Mouse (Mus musculus) stomach, embryonic 14.5 days (tissue): ENCODE data around the gene Mrps9. TPM values are rescaled to one million over a fixed set of nuclear protein-coding genes. Genes with fewer than 3 reads are reported as not detected.

Source experiments
- ATAC-seq: fragments of 200-750 bp; cut with Nextera tagmentation; 2 replicates; pipeline ENCODE4 v1.8.0; 2017; ENCODE audit warnings: low read depth, moderate TSS enrichment; ENCODE audit not compliant: insufficient number of reproducible peaks, insufficient read depth, low FRiP score
- H3K27ac ChIP-seq: fragments of 300-500 bp; sonication (generic); 2 replicates; pipeline ENCODE4 v1.5.1; 2014; ENCODE audit warnings: mild to moderate bottlenecking, low read length, moderate library complexity, mixed read lengths
- H3K27me3 ChIP-seq: fragments of 300-500 bp; sonication (generic); 2 replicates; pipeline ENCODE4 v1.6.1; 2014; ENCODE audit warnings: low read length, control low read depth, mixed read lengths; ENCODE audit not compliant: control insufficient read depth, insufficient read depth
- H3K36me3 ChIP-seq: fragments of 300-500 bp; sonication (generic); 2 replicates; pipeline ENCODE4 v1.6.1; 2014; ENCODE audit warnings: mild to moderate bottlenecking, control low read depth, low read length, moderate library complexity, mixed read lengths; ENCODE audit not compliant: control insufficient read depth, insufficient read depth
- H3K4me1 ChIP-seq: fragments of 300-500 bp; sonication (generic); 2 replicates; pipeline ENCODE4 v1.6.1; 2014; ENCODE audit warnings: low read length, control low read depth, mixed read lengths; ENCODE audit not compliant: control insufficient read depth, insufficient read depth
- H3K4me2 ChIP-seq: fragments of 300-500 bp; sonication (generic); replicated peaks from 2 replicates; pipeline ENCODE4 v1.6.1; 2014; ENCODE audit warnings: low read depth, low read length, control low read depth
- H3K4me3 ChIP-seq: fragments of 300-500 bp; sonication (generic); 2 replicates; pipeline ENCODE4 v1.5.1; 2014; ENCODE audit warnings: low read depth, low read length, control low read depth
- H3K9ac ChIP-seq: fragments of 300-500 bp; sonication (generic); replicated peaks from 2 replicates; pipeline ENCODE4 v1.6.1; 2014; ENCODE audit warnings: low read depth, mild to moderate bottlenecking, control low read depth, low read length, moderate library complexity, mixed read lengths
- H3K9me3 ChIP-seq: fragments of 300-500 bp; sonication (generic); 2 replicates; pipeline ENCODE4 v1.6.1; 2016; ENCODE audit warnings: low read depth, low read length, control low read depth; ENCODE audit not compliant: control insufficient read depth
- WGBS: fragments of 180-500 bp; shearing (Covaris S2); extraction: QIAGEN DNeasy Blood & Tissue Kit; methylation state at CpG from one replicate; pipeline ENCODE4 v1.1.7; 2014; 5-methylcytosine and 5-hydroxymethylcytosine counted together
- polyA plus RNA-seq: library from polyadenylated mRNA; unstranded; fragments of >200 nt; fragmentation: Nextera tagmentation; extraction: Ambion mirVana; gene quantifications from 2 replicates; pipeline ENCODE4 v1.2.1, GENCODE M21; 2014

Gene Mrps9
- polyA plus RNA-seq, 1 experiment from 2014 or later: 49.7 TPM

DNA sequence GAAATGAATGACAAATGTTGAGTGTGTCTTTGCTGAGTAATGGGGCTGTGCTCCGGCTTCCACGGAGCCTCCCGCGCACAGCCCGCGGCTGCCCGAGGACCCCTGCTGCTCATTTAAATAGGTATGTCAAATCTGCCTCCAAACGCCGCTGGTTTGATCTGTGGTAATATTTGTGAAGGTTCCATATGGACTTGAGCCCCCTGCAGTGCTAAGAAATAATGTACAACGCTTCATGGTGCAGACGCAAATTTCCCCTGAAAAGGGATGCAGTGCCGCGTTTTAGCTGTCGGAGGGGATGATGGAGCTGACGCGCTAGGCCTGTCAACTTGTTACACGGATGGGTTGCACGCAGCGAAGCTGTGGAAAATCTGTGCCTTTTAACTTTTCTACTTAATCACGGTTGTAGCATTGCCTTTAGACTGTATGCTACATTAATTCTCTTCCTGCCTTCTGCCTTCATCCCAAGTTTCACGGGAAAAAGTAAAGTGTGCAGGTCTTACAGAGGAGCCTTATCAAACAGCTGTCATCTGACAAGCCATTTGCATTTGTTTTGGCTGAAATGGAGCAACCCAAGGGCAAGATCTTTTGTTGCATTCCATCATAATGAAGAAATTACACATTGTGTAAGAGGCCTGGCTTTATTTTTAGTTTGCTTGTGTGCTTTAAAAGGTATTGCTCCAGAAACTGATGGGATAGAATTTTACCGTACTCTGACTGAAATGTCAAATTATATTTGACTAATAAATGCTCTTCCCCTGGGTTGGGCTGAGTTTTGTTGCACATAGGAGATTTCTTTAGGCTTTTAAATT lies 37.7 kb downstream of the Mrps9 start:
- 34% methylated on average over 22 of the region's 22 CpGs for WGBS
- H3K4me1 ChIP-seq: peaks cover 6% of the 10 kb centered on the region; the same call in 1 of the 2 replicates
- H3K27ac ChIP-seq: no peak overlapping the region

DNA sequence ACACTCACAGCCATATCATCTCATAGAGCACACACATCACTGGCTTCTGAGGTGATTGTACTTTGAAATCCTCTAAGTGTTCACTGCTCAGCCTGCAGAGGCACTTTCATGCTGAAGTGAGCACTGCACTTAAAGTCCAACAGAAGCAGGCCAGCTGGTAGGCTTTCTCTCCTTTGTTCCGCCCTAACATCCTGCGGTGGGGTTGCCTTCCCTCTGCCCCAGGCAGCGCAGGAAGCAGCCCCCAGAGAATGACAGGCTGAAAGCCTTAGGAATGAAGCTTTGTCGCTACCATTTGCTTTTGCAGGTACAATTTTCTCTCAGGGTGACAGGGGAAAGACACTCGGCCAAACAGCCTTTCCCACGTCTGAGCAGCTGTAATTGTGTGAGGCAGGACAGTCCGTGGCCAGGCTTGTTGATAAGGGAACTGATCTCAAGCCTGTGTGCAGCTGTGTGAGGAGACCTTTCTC lies 38.4 kb downstream of the Mrps9 start:
- Histone ChIP-seq H3K4me1 (peaks cover 6% of the 10 kb centered on the region; the same call in 1 of the 2 replicates), H3K36me3 (no peaks in the 10 kb centered on the region), H3K27me3 (no peaks in the 10 kb centered on the region), H3K4me3 (no peak overlapping the region), H3K9ac (no peak overlapping the region), H3K9me3 (no peaks in the 10 kb centered on the region), H3K4me2 (no peak overlapping the region), H3K27ac (no peak overlapping the region)
- no peak for ATAC-seq
- WGBS: 42% methylated on average over 7 of the region's 7 CpGs

More for the DNA sequence above, 37.7 kb downstream of the Mrps9 start:
- Histone ChIP-seq H3K9me3 (no peaks in the 10 kb centered on the region), H3K36me3 (no peaks in the 10 kb centered on the region), H3K4me3 (no peak overlapping the region), H3K9ac (no peak overlapping the region), H3K4me2 (no peak overlapping the region), H3K27me3 (no peaks in the 10 kb centered on the region)
- ATAC-seq: no peak

DNA sequence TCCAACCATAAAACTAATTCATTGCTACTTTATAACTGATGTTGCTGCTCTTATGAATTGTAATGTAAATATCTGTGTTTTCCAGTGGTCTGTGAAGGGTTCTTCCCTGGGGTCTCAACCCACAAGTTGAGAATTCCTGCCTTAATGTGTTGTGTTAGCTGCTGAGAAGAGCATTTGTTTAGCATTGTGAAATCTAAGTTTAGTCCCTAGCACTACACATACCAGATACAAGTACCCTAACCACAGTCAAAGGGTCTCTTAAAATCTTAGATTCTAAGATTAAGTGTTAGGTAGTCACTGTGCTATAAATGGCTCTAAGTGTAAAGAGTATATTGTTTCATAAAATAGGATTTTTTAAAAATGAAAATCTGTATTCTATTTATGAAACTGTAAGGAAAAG lies 43.7 kb downstream of the Mrps9 start:
- no peaks in the 10 kb centered on the region for H3K4me1 ChIP-seq
- ATAC-seq: no peak
- no peak overlapping the region for H3K9ac ChIP-seq
- H3K27me3 ChIP-seq: no peaks in the 10 kb centered on the region
- H3K27ac ChIP-seq: no peak overlapping the region
- no peaks in the 10 kb centered on the region for H3K9me3 ChIP-seq
- peaks cover 9% of the 10 kb centered on the region for H3K36me3 ChIP-seq
- no peak overlapping the region for H3K4me3 ChIP-seq
- H3K4me2 ChIP-seq: no peak overlapping the region

GRCm38 (mm10) chr1:42905148-42905547 lies 54.1 kb downstream of the Mrps9 start:
- H3K36me3 ChIP-seq: peaks cover 12% of the 10 kb centered on the region
- no peak overlapping the region for H3K4me3 ChIP-seq
- no peak for ATAC-seq
- H3K4me2 ChIP-seq: no peak overlapping the region
- no peak overlapping the region for H3K9ac ChIP-seq
- H3K9me3 ChIP-seq: no peaks in the 10 kb centered on the region
- no peak overlapping the region for H3K27ac ChIP-seq
- no peaks in the 10 kb centered on the region for H3K4me1 ChIP-seq
- no peaks in the 10 kb centered on the region for H3K27me3 ChIP-seq
- WGBS: 66% methylated on average over 11 of the region's 11 CpGs

- ATAC-seq: no peak
- no peak overlapping the region for H3K9ac ChIP-seq
- H3K4me3 ChIP-seq: no peak overlapping the region
- no peaks in the 10 kb centered on the region for H3K4me1 ChIP-seq
- 85% methylated on average over 7 of the region's 7 CpGs for WGBS
- no peak overlapping the region for H3K4me2 ChIP-seq
- no peak overlapping the region for H3K27ac ChIP-seq
- H3K9me3 ChIP-seq: no peaks in the 10 kb centered on the region
- H3K27me3 ChIP-seq: no peaks in the 10 kb centered on the region
- peaks cover 6% of the 10 kb centered on the region for H3K36me3 ChIP-seq
Observed at GRCm38 (mm10) chr1:42906696-42907095, 55.7 kb downstream of the Mrps9 start.

GRCm38 (mm10) chr1:42907153-42907552 lies 56.1 kb downstream of the Mrps9 start:
- Histone ChIP-seq H3K4me1 (no peaks in the 10 kb centered on the region), H3K27me3 (no peaks in the 10 kb centered on the region), H3K4me3 (no peak overlapping the region), H3K27ac (no peak overlapping the region), H3K36me3 (peaks cover 5% of the 10 kb centered on the region), H3K9ac (no peak overlapping the region), H3K9me3 (no peaks in the 10 kb centered on the region), H3K4me2 (no peak overlapping the region)
- ATAC-seq: no peak
- 63% methylated on average over 4 of the region's 4 CpGs for WGBS

DNA sequence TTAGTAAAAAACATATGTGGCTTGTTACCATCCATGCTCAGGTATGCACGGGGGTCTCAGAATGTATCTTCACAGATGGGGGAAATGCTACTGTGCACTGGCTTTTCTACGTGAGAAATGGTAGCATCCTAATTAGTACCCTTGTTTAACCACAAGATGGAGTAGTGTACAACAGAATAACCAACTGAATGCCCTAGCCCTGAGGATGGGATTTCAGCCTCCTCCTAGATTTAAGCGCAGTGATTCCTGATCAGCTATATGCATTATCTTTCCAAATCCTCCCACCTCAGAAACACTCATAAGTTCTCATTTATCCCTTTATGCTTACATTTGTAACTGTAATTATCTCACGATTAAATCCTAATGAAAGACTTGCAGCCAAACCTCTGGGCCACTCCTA lies 64.0 kb downstream of the Mrps9 start:
- ATAC-seq: no peak
- H3K4me1 ChIP-seq: 0 out of 2 replicates have a peak, but pooled peaks cover 2% of the 10 kb centered on the region
- no peaks in the 10 kb centered on the region for H3K27me3 ChIP-seq
- H3K4me3 ChIP-seq: no peak overlapping the region
- H3K4me2 ChIP-seq: no peak overlapping the region
- no peak overlapping the region for H3K9ac ChIP-seq
- H3K9me3 ChIP-seq: no peaks in the 10 kb centered on the region
- no peak overlapping the region for H3K27ac ChIP-seq
- no peaks in the 10 kb centered on the region for H3K36me3 ChIP-seq
- WGBS: 17% methylated on average over 4 of the region's 4 CpGs

GRCm38 (mm10) chr1:42916719-42917118 lies 65.7 kb downstream of the Mrps9 start:
- Histone ChIP-seq H3K9ac (no peak overlapping the region), H3K4me1 (0 out of 2 replicates have a peak, but pooled peaks cover 2% of the 10 kb centered on the region), H3K9me3 (no peaks in the 10 kb centered on the region), H3K4me2 (no peak overlapping the region), H3K4me3 (no peak overlapping the region), H3K27ac (no peak overlapping the region), H3K27me3 (no peaks in the 10 kb centered on the region), H3K36me3 (no peaks in the 10 kb centered on the region)
- ATAC-seq: no peak
- WGBS: 78% methylated on average over 7 of the region's 7 CpGs
